Mouse (Mus musculus): ENCODE measurements at regions not wholly inside any gene's neighbourhood (a gene's known extent, or its start where the extent isn't known, plus 50 kb on each side); places are given as distances from the start of the nearest gene placed in this dataset.

DNA sequence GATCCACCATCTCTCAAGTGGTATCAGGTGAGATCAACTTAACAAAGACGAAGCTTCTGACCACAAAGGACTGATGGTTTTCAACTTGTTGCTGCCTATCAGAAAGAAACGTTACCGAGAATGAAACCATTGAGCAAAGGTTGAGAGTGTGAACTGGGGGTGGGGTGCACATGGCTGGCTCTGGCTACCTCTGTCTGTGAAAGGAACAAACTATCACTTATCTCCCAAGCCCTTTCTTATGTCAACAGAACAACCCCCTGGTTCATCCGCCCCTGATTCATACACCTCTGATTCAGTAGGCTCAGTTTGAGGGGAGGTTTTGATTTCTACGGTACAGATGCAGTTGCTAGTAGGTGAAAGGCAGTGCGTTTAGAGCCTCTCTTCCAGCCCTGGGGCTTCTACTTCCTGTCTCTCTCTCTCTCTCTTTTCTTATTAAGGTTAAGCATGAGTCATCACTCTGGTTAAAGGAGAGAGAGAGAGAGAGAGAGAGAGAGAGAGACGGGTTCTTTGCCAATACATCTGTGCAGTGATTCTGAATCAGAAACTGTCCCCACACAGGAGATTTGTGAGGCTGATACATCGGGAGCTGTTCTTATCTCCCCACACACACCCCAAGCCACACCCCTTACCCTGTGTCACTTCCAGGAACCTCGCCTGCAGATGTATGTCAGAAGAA is 59.0 kb upstream of the Hif1a start:
- no peaks in the 10 kb centered on the region for H3K9me3 ChIP-seq (ENCODE audit: control insufficient read depth, low read length)
- no peak for DNase-seq (ENCODE audit: low spot score)
- H3K4me3 ChIP-seq (ENCODE audit: low read depth, low read length), result no peak overlapping the region
- H3K9ac ChIP-seq (ENCODE audit: low read length), result no peak overlapping the region
- H3K27me3 ChIP-seq (replicated peaks; ENCODE audit: control insufficient read depth, insufficient read depth, low read length), result no peaks in the 10 kb centered on the region
- 54% methylated on average over 9 of the region's 9 CpGs for WGBS
- H3K27ac ChIP-seq (ENCODE audit: low read depth), result no peak overlapping the region
- no peaks in the 10 kb centered on the region for H3K36me3 ChIP-seq (ENCODE audit: control insufficient read depth, insufficient read depth, low read length)
- H3K4me2 ChIP-seq (ENCODE audit: low read length), result peak overlapping the region; percentile 1; the same call in 1 of the 2 replicates
- no peaks in the 10 kb centered on the region for H3K4me1 ChIP-seq (replicated peaks; ENCODE audit: control insufficient read depth, insufficient read depth, low read length)
- no peak for ATAC-seq (replicated peaks; ENCODE audit: low FRiP score, low TSS enrichment, low read depth)

DNA sequence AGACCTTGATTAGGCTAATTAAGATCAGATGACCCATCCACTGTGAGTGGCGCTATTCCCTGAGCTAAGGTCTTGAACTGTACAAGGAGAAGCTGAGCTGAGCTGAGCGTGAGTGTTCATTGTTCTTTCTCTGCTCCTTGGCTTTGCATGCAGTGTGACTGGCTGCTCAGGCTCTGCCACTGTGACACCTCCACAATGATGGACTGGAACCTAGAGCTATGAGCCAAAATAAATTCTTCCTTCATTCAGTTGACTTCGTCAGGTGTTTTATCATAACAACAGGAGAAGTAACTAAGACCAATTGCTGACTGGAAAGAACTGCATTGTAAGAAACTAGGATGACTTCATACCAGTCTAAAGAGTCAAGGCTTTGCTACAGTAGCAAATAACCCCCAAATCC is 56.4 kb upstream of the Hif1a start:
- no peak overlapping the region for H3K4me2 ChIP-seq (ENCODE audit: low read length)
- no peak for DNase-seq (ENCODE audit: low spot score)
- H3K36me3 ChIP-seq (ENCODE audit: control insufficient read depth, insufficient read depth, low read length), result no peaks in the 10 kb centered on the region
- H3K4me1 ChIP-seq (replicated peaks; ENCODE audit: control insufficient read depth, insufficient read depth, low read length), result no peaks in the 10 kb centered on the region
- H3K4me3 ChIP-seq (ENCODE audit: low read depth, low read length), result no peak overlapping the region
- H3K27me3 ChIP-seq (replicated peaks; ENCODE audit: control insufficient read depth, insufficient read depth, low read length), result no peaks in the 10 kb centered on the region
- no peak for ATAC-seq (replicated peaks; ENCODE audit: low FRiP score, low TSS enrichment, low read depth)
- no peak overlapping the region for H3K27ac ChIP-seq (ENCODE audit: low read depth)
- H3K9me3 ChIP-seq (ENCODE audit: control insufficient read depth, low read length), result no peaks in the 10 kb centered on the region
- 84% methylated on average over 3 of the region's 3 CpGs for WGBS
- no peak overlapping the region for H3K9ac ChIP-seq (ENCODE audit: low read length)

DNA sequence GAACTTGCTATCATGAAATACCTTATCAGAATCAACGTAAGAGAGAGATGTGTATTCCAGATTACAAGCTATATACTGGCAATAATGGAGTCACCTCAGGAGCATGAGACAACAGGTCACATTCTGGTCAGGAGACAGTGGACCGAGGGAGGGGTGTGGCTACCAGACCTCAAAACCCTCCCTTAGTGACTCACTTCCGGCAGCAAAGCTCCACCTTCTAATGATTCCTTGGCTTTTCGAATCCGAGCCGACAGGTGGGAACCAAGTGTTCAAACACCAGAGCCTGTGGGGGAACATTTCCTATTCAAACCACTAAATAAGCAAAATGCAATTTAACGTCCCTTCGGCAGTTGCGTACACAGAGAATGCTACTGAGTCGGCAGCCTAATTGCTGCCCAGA is 54.5 kb upstream of the Hif1a start:
- no peaks in the 10 kb centered on the region for H3K9me3 ChIP-seq (ENCODE audit: control insufficient read depth, low read length)
- H3K4me2 ChIP-seq (ENCODE audit: low read length), result no peak overlapping the region
- H3K4me1 ChIP-seq (replicated peaks; ENCODE audit: control insufficient read depth, insufficient read depth, low read length), result no peaks in the 10 kb centered on the region
- WGBS, result 66% methylated on average over 10 of the region's 10 CpGs
- H3K9ac ChIP-seq (ENCODE audit: low read length), result no peak overlapping the region
- no peak overlapping the region for H3K4me3 ChIP-seq (ENCODE audit: low read depth, low read length)
- H3K27me3 ChIP-seq (replicated peaks; ENCODE audit: control insufficient read depth, insufficient read depth, low read length), result no peaks in the 10 kb centered on the region
- ATAC-seq (replicated peaks; ENCODE audit: low FRiP score, low TSS enrichment, low read depth) (no peak), DNase-seq (ENCODE audit: low spot score) (no peak)
- no peaks in the 10 kb centered on the region for H3K36me3 ChIP-seq (ENCODE audit: control insufficient read depth, insufficient read depth, low read length)
- no peak overlapping the region for H3K27ac ChIP-seq (ENCODE audit: low read depth)

DNA sequence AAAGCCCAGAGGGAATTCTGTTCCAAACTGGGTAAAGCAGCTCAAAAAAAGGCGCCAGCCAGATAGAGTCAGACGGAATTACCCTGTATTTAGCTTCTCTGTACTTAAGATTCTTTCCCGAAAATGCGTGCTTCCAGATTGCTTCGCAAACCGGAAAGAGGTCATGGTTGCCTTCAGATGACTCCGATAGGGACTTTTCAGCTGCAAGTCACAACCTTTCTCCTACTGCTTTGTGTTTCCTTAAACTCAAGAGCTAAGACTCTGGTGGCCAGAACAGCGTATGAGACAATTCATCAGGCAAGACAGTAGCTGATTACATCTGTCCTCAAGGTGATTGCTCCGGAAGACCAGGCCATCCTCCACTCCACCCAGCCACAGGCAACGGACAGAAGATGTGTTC is 53.8 kb upstream of the Hif1a start:
- no peaks in the 10 kb centered on the region for H3K27me3 ChIP-seq (replicated peaks; ENCODE audit: control insufficient read depth, insufficient read depth, low read length)
- no peaks in the 10 kb centered on the region for H3K4me1 ChIP-seq (replicated peaks; ENCODE audit: control insufficient read depth, insufficient read depth, low read length)
- H3K36me3 ChIP-seq (ENCODE audit: control insufficient read depth, insufficient read depth, low read length), result no peaks in the 10 kb centered on the region
- no peak for ATAC-seq (replicated peaks; ENCODE audit: low FRiP score, low TSS enrichment, low read depth)
- no peak for DNase-seq (ENCODE audit: low spot score)
- no peak overlapping the region for H3K27ac ChIP-seq (ENCODE audit: low read depth)
- no peak overlapping the region for H3K4me2 ChIP-seq (ENCODE audit: low read length)
- H3K9ac ChIP-seq (ENCODE audit: low read length), result no peak overlapping the region
- no peak overlapping the region for H3K4me3 ChIP-seq (ENCODE audit: low read depth, low read length)
- WGBS, result 81% methylated on average over 10 of the region's 10 CpGs
- H3K9me3 ChIP-seq (ENCODE audit: control insufficient read depth, low read length), result no peaks in the 10 kb centered on the region

DNA sequence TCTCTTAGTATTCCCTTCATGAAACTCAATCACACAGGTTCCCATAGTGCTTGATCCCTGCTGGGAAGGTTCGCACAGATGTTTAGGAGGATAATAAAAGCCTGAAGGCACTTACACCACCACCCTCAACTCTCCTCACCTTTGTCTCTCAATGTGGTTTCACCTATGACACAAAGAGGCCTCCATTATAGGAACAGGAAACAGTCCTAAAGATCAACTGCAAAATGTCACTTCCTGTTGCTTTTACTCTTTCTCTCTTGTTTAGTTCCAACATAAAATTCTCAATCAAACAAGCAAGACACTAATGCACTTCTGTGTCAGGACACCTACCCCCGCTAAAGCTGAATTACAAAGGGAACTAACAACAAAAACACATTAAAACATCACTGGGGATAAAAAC is 50.3 kb upstream of the Hif1a start:
- Histone ChIP-seq H3K27ac (ENCODE audit: low read depth) (no peak overlapping the region), H3K9me3 (ENCODE audit: control insufficient read depth, low read length) (no peaks in the 10 kb centered on the region), H3K4me2 (ENCODE audit: low read length) (no peak overlapping the region), H3K36me3 (ENCODE audit: control insufficient read depth, insufficient read depth, low read length) (no peaks in the 10 kb centered on the region), H3K4me1 (replicated peaks; ENCODE audit: control insufficient read depth, insufficient read depth, low read length) (no peaks in the 10 kb centered on the region; the same call in 1 of the 2 replicates), H3K4me3 (ENCODE audit: low read depth, low read length) (no peak overlapping the region), H3K27me3 (replicated peaks; ENCODE audit: control insufficient read depth, insufficient read depth, low read length) (no peaks in the 10 kb centered on the region), H3K9ac (ENCODE audit: low read length) (no peak overlapping the region)
- WGBS, result 78% methylated on average over 2 of the region's 2 CpGs
- no peak for DNase-seq (ENCODE audit: low spot score)
- no peak for ATAC-seq (replicated peaks; ENCODE audit: low FRiP score, low TSS enrichment, low read depth)
